In the genomic region with DNA sequence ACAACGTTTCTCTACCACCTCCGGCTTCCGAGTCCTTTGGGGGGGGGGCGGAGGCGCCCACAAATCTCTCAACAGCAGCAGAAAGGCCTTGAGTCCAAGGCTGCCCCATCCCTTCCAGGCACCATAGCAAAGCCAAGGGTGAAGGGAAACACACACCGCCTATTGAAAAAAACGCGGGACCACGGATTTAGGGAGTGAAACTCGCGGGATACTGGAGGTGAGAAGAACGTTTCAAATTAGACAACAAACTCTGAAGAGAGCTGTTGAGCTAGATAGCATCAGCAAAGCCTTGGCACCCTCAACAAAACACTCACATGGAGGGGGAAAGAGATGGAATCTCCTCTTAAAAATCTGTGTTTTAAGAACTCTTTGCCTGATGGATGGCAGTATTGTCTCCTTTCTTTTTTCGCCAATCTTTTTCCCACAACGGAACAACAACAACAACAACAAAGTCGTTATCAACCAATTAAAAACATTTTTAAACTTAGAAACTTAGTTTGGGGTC, we compare ENCODE assay signal across 22 mouse cellular contexts. TPM values are rescaled to one million over a fixed set of nuclear protein-coding genes. Genes with fewer than 3 reads are reported as not detected.
DNase-seq lines count a peak whose midpoint lies in the region; ATAC-seq and TF ChIP-seq lines count a peak whose summit lies in the region.
"Had no signal": no experiment of that assay in that cellular context is flagged by ENCODE, and none has a peak within 500 bp of the region (broad histone marks: within the 10 kb centered on the region; RNA-seq: fewer than 3 reads in every experiment).

No protein-coding gene starts in this region.

- no peaks in the 10 kb centered on the region for H3K9me3 ChIP-seq in forebrain, embryonic 10.5 days
- no peaks in the 10 kb centered on the region for H3K9me3 ChIP-seq in forebrain, embryonic 16.5 days (ENCODE audit: control insufficient read depth, low read length)
- no peaks in the 10 kb centered on the region for H3K9me3 ChIP-seq in hindbrain, embryonic 11.5 days (ENCODE audit: control insufficient read depth, low read length)
- no peaks in the 10 kb centered on the region for H3K9me3 ChIP-seq in midbrain, embryonic 11.5 days (ENCODE audit: control insufficient read depth, low read length)
- H3K9me3 ChIP-seq in heart, embryonic 10.5 days = no peaks in the 10 kb centered on the region
- H3K9me3 ChIP-seq: limb, embryonic 12.5 days had no signal

- peak; percentile 48 for DNase-seq in forebrain, embryonic 10.5 days (ENCODE audit: extremely low spot score, low spot score)
- DNase-seq in ES-CJ7 (ENCODE audit: low read depth, low spot score) (peak; percentile 13), MN1 (ENCODE audit: low spot score) (no peak)
- peak; percentile 58 for DNase-seq in hindbrain, embryonic 11.5 days (ENCODE audit: low spot score)
- DNase-seq in midbrain, embryonic 11.5 days (ENCODE audit: low spot score, missing footprints) = peak; percentile 94
- DNase-seq in heart, embryonic 10.5 days (ENCODE audit: low spot score) = no peak
- no peak for DNase-seq in lung, adult 2 months
- DNase-seq: adrenal gland, adult 2 months; cerebellum, adult 11 months; cerebellum, postnatal 36 days; gastrocnemius, postnatal 14 days; heart, postnatal 36 days; kidney, adult 18-20 months; kidney, postnatal 25 days; layer of hippocampus, postnatal 36 days had no signal

- no peak overlapping the region for H3K27ac ChIP-seq in forebrain, embryonic 10.5 days
- H3K27ac ChIP-seq in forebrain, embryonic 16.5 days (ENCODE audit: low read length) = no peak overlapping the region
- H3K27ac ChIP-seq in hindbrain, embryonic 11.5 days (ENCODE audit: low read depth, low read length) = no peak overlapping the region
- H3K27ac ChIP-seq in midbrain, embryonic 11.5 days (ENCODE audit: low read depth, low read length) = no peak overlapping the region
- H3K27ac ChIP-seq in heart, embryonic 10.5 days = no peak overlapping the region
- H3K27ac ChIP-seq: limb, embryonic 12.5 days; liver, embryonic 14.5 days had no signal

- peak overlapping the region; percentile 43; the same call in 1 of the 2 replicates for H3K4me3 ChIP-seq in forebrain, embryonic 10.5 days
- H3K4me3 ChIP-seq in forebrain, embryonic 16.5 days (replicated peaks; ENCODE audit: low read length) = no peak overlapping the region
- H3K4me3 ChIP-seq in hindbrain, embryonic 11.5 days (ENCODE audit: low read depth, low read length) = no peak overlapping the region
- H3K4me3 ChIP-seq in midbrain, embryonic 11.5 days (ENCODE audit: low read depth, low read length) = peak overlapping the region; percentile 8; the same call in 1 of the 2 replicates
- no peak overlapping the region for H3K4me3 ChIP-seq in heart, embryonic 10.5 days
- no peak overlapping the region for H3K4me3 ChIP-seq in lung, adult 2 months (replicated peaks; ENCODE audit: extremely low read depth, low read depth, low read length)
- H3K4me3 ChIP-seq: limb, embryonic 12.5 days had no signal

- TF ChIP-seq POLR2A in lung, adult 2 months (IDR thresholded peaks at IDR 0.05; ENCODE audit: borderline replicate concordance, extremely low read depth, low read depth, low read length) = no peak

- TF ChIP-seq CTCF in lung, adult 2 months (IDR thresholded peaks at IDR 0.05; ENCODE audit: insufficient read depth, low read length) = no peak

- H3K27me3 ChIP-seq in forebrain, embryonic 10.5 days (ENCODE audit: poor library complexity, severe bottlenecking) = peaks cover 100% of the 10 kb centered on the region
- peaks cover 81% of the 10 kb centered on the region for H3K27me3 ChIP-seq in forebrain, embryonic 16.5 days (replicated peaks; ENCODE audit: control insufficient read depth, insufficient read depth, low read length)
- H3K27me3 ChIP-seq in hindbrain, embryonic 11.5 days (ENCODE audit: control insufficient read depth, insufficient read depth, low read length) = peaks cover 88% of the 10 kb centered on the region
- H3K27me3 ChIP-seq in midbrain, embryonic 11.5 days (ENCODE audit: control insufficient read depth, insufficient read depth, low read length) = peaks cover 97% of the 10 kb centered on the region
- peaks cover 100% of the 10 kb centered on the region for H3K27me3 ChIP-seq in heart, embryonic 10.5 days (ENCODE audit: insufficient read depth, poor library complexity, severe bottlenecking)
- H3K27me3 ChIP-seq: CH12.LX had no signal

- WGBS in forebrain, embryonic 10.5 days = under 1% methylated on average over 15 of the region's 15 CpGs
- WGBS in forebrain, embryonic 16.5 days = 0% methylated on average over 15 of the region's 15 CpGs
- 2% methylated on average over 15 of the region's 15 CpGs for WGBS in hindbrain, embryonic 11.5 days
- WGBS in midbrain, embryonic 11.5 days = under 1% methylated on average over 15 of the region's 15 CpGs
- WGBS in heart, embryonic 10.5 days = 1% methylated on average over 15 of the region's 15 CpGs
- 3% methylated on average over 15 of the region's 15 CpGs for WGBS in lung, adult 2 months

- H3K36me3 ChIP-seq in forebrain, embryonic 10.5 days (replicated peaks) = no peaks in the 10 kb centered on the region
- no peaks in the 10 kb centered on the region for H3K36me3 ChIP-seq in forebrain, embryonic 16.5 days (ENCODE audit: control insufficient read depth, insufficient read depth)
- no peaks in the 10 kb centered on the region for H3K36me3 ChIP-seq in hindbrain, embryonic 11.5 days (ENCODE audit: control insufficient read depth, insufficient read depth, low read length)
- H3K36me3 ChIP-seq in midbrain, embryonic 11.5 days (ENCODE audit: control insufficient read depth, insufficient read depth, low read length) = no peaks in the 10 kb centered on the region
- no peaks in the 10 kb centered on the region for H3K36me3 ChIP-seq in heart, embryonic 10.5 days
- H3K36me3 ChIP-seq: limb, embryonic 12.5 days had no signal

- H3K9ac ChIP-seq in forebrain, embryonic 16.5 days (replicated peaks; ENCODE audit: low read depth, low read length) = no peak overlapping the region
- H3K9ac ChIP-seq in hindbrain, embryonic 11.5 days (ENCODE audit: low read depth, low read length) = no peak overlapping the region
- no peak overlapping the region for H3K9ac ChIP-seq in midbrain, embryonic 11.5 days (ENCODE audit: low read length)
- H3K9ac ChIP-seq: limb, embryonic 12.5 days; liver, embryonic 14.5 days had no signal

- H3K4me1 ChIP-seq in forebrain, embryonic 10.5 days = peaks cover 78% of the 10 kb centered on the region
- H3K4me1 ChIP-seq in forebrain, embryonic 16.5 days (replicated peaks; ENCODE audit: control insufficient read depth, insufficient read depth, low read length) = peaks cover 53% of the 10 kb centered on the region
- H3K4me1 ChIP-seq in hindbrain, embryonic 11.5 days (replicated peaks; ENCODE audit: control insufficient read depth, insufficient read depth, low read length) = peaks cover 19% of the 10 kb centered on the region
- peaks cover 39% of the 10 kb centered on the region for H3K4me1 ChIP-seq in midbrain, embryonic 11.5 days (ENCODE audit: control insufficient read depth, insufficient read depth, low read length)
- H3K4me1 ChIP-seq in heart, embryonic 10.5 days = peaks cover 45% of the 10 kb centered on the region
- H3K4me1 ChIP-seq in lung, adult 2 months (ENCODE audit: control insufficient read depth, insufficient read depth, low read length) = no peaks in the 10 kb centered on the region

- H3K4me2 ChIP-seq in forebrain, embryonic 16.5 days (ENCODE audit: low read length) = no peak overlapping the region
- no peak overlapping the region for H3K4me2 ChIP-seq in hindbrain, embryonic 11.5 days (replicated peaks; ENCODE audit: low read depth, low read length)
- H3K4me2 ChIP-seq in midbrain, embryonic 11.5 days = peak overlapping the region; percentile 36; the same call in 1 of the 2 replicates
- H3K4me2 ChIP-seq: heart, embryonic 11.5 days; limb, embryonic 12.5 days had no signal

- no peak for ATAC-seq in forebrain, embryonic 16.5 days
- 0 out of 2 replicates have a peak, but pooled peaks have one; percentile 2 for ATAC-seq in hindbrain, embryonic 11.5 days (ENCODE audit: low FRiP score)
- ATAC-seq in midbrain, embryonic 11.5 days (ENCODE audit: low FRiP score) = peak; percentile 30; the same call in 1 of the 2 replicates

RNA-seq across cellular contexts. Expression of a gene that starts 2.8 kb away (rescaled TPM):
- polyA plus RNA-seq in forebrain, embryonic 10.5 days (2016; fragmentation: Nextera tagmentation; extraction: Ambion mirVana) = 1.4 and 2.1 TPM in 2 replicates
- polyA plus RNA-seq in forebrain, embryonic 16.5 days (2015; fragmentation: Nextera tagmentation; extraction: Ambion mirVana) = 1.1 and 1.8 TPM in 2 replicates
- 4.4 and 6.6 TPM in 2 replicates for polyA plus RNA-seq in hindbrain, embryonic 11.5 days (2014; fragmentation: Nextera tagmentation; extraction: Ambion mirVana)
- polyA plus RNA-seq in midbrain, embryonic 11.5 days (2014; fragmentation: Nextera tagmentation; extraction: Ambion mirVana) = 12.4 and 14.0 TPM in 2 replicates
- polyA plus RNA-seq in heart, embryonic 10.5 days (2016; fragmentation: Nextera tagmentation; extraction: Ambion mirVana) = 0.18 TPM in 1 of 2 replicates, not detected in the other
- polyA plus RNA-seq in lung, adult 2 months (2012; rRNA removed) = not detected in 2 replicates
- polyA plus RNA-seq: adrenal gland, adult 2 months; frontal cortex, adult 2 months; heart, embryonic 11.5 days; liver, embryonic 14.5 days; urinary bladder, adult 2 months had no signal

Comparison
In these comparisons a context has a peak if more than half of its experiments do, and no peak if none do; other contexts are left out.
1. H3K4me3 ChIP-seq: peak in forebrain, embryonic 10.5 days (single experiment) and midbrain, embryonic 11.5 days (single experiment); none in forebrain, embryonic 16.5 days (single experiment), hindbrain, embryonic 11.5 days (single experiment), heart, embryonic 10.5 days (single experiment) and lung, adult 2 months (single experiment).
2. DNase-seq: peak in forebrain, embryonic 10.5 days (single experiment), ES-CJ7 (single experiment), hindbrain, embryonic 11.5 days (single experiment) and midbrain, embryonic 11.5 days (single experiment); none in heart, embryonic 10.5 days (single experiment), MN1 (single experiment) and lung, adult 2 months (single experiment).